In genomic region chr11:60869471-60869870, GRCm38 (mm10) we compare ENCODE assay signal across 1 mouse cellular context. TPM values are rescaled to one million over a fixed set of nuclear protein-coding genes. Genes with fewer than 3 reads are reported as not detected.
"Had no signal": no experiment of that assay in that cellular context is flagged by ENCODE, and none has a peak within 500 bp of the region (broad histone marks: within the 10 kb centered on the region; RNA-seq: fewer than 3 reads in every experiment).

No protein-coding gene starts in this region.

RNA-seq across cellular contexts. Expression of gene Shmt1, which starts 58.0 kb away (rescaled TPM):
- polyA plus RNA-seq: erythroblast, embryonic 14.5 days had no signal
